Mouse (Mus musculus) fat pad, adult 2 months (tissue): Measurements from ENCODE around the gene Rab11fip4.

Experiments
- DNase-seq: peaks from one replicate; pipeline ENCODE4 v3.0.0-alpha.2; 2011; ENCODE audit warnings: low read depth, low spot score; ENCODE audit errors: extremely low read depth

The Rab11fip4 gene

GRCm38 (mm10) chr11:79652921-79653575, 62.0 kb downstream of the Rab11fip4 start:
- no peak for DNase-seq

- no peak for DNase-seq
Observed at GRCm38 (mm10) chr11:79654407-79654831, 63.4 kb downstream of the Rab11fip4 start.

GRCm38 (mm10) chr11:79655592-79655991, 64.6 kb downstream of the Rab11fip4 start:
- no peak for DNase-seq

GRCm38 (mm10) chr11:79656491-79656890, 65.5 kb downstream of the Rab11fip4 start:
- no peak for DNase-seq

GRCm38 (mm10) chr11:79657053-79657452, 66.0 kb downstream of the Rab11fip4 start:
- no peak for DNase-seq

GRCm38 (mm10) chr11:79658205-79658825, 67.3 kb downstream of the Rab11fip4 start:
- DNase-seq, result no peak

GRCm38 (mm10) chr11:79660361-79661205, 69.6 kb downstream of the Rab11fip4 start:
- DNase-seq, result no peak

GRCm38 (mm10) chr11:79661877-79662545, 71.0 kb downstream of the Rab11fip4 start:
- no peak for DNase-seq

GRCm38 (mm10) chr11:79663158-79663557, 72.1 kb downstream of the Rab11fip4 start:
- no peak for DNase-seq

- DNase-seq, result no peak
Observed at GRCm38 (mm10) chr11:79663570-79663969, 72.6 kb downstream of the Rab11fip4 start.

GRCm38 (mm10) chr11:79666544-79666943, 75.5 kb downstream of the Rab11fip4 start:
- DNase-seq, result peak; percentile 92

- DNase-seq, result no peak
Observed at GRCm38 (mm10) chr11:79669210-79669609, 78.2 kb downstream of the Rab11fip4 start.

- DNase-seq, result no peak
Observed at GRCm38 (mm10) chr11:79669947-79670346, 78.9 kb downstream of the Rab11fip4 start.

- DNase-seq, result no peak
Observed at GRCm38 (mm10) chr11:79670411-79670945, 79.5 kb downstream of the Rab11fip4 start.

GRCm38 (mm10) chr11:79671668-79672281, 80.8 kb downstream of the Rab11fip4 start:
- DNase-seq, result no peak

GRCm38 (mm10) chr11:79673072-79673471, 82.1 kb downstream of the Rab11fip4 start:
- peak; percentile 95 for DNase-seq

- no peak for DNase-seq
Observed at GRCm38 (mm10) chr11:79673717-79674116, 82.7 kb downstream of the Rab11fip4 start.

- no peak for DNase-seq
Observed at GRCm38 (mm10) chr11:79674231-79674630, 83.2 kb downstream of the Rab11fip4 start.

- DNase-seq, result no peak
Observed at GRCm38 (mm10) chr11:79674632-79675031, 83.6 kb downstream of the Rab11fip4 start.

- no peak for DNase-seq
Observed at GRCm38 (mm10) chr11:79675285-79675684, 84.3 kb downstream of the Rab11fip4 start.
